Mouse (Mus musculus) brain, embryonic 14.5 days (tissue): ENCODE measurements around the gene Upf3a. TPM values are rescaled to one million over a fixed set of nuclear protein-coding genes. Genes with fewer than 3 reads are reported as not detected.
"Not testable (repeated sequence)": the region's sequence is repeated elsewhere in the genome, so short reads cannot be mapped to it uniquely, and the experiment has no call there.

ENCODE experiments used
- DNase-seq: peaks from one replicate; pipeline ENCODE4 v3.0.0-alpha.2; 2011; ENCODE audit warnings: low read depth
- CTCF ChIP-seq: fragments of 200-500 bp; IDR thresholded peaks from 2 replicates; pipeline ENCODE4 v1.5.1; 2012; ENCODE audit warnings: inconsistent platforms, mild to moderate bottlenecking, moderate library complexity, borderline replicate concordance; ENCODE audit not compliant: insufficient read depth, insufficient read length; ENCODE audit errors: extremely low read depth
- POLR2A ChIP-seq: fragments of 200-500 bp; IDR thresholded peaks from 2 replicates; pipeline ENCODE4 v1.6.1; 2012; ENCODE audit warnings: mild to moderate bottlenecking, inconsistent platforms, borderline replicate concordance; ENCODE audit not compliant: poor library complexity, insufficient read depth, insufficient read length, severe bottlenecking; ENCODE audit errors: extremely low read depth
- polyA plus RNA-seq: library from polyadenylated mRNA; depleted of rRNA; stranded (reverse); fragments of >200 nt; gene quantifications from 2 replicates; pipeline ENCODE4 v1.2.3, GENCODE M21; 2012; rRNA removed

Upf3a gene
- polyA plus RNA-seq, 1 experiment: 26.6 TPM

DNA sequence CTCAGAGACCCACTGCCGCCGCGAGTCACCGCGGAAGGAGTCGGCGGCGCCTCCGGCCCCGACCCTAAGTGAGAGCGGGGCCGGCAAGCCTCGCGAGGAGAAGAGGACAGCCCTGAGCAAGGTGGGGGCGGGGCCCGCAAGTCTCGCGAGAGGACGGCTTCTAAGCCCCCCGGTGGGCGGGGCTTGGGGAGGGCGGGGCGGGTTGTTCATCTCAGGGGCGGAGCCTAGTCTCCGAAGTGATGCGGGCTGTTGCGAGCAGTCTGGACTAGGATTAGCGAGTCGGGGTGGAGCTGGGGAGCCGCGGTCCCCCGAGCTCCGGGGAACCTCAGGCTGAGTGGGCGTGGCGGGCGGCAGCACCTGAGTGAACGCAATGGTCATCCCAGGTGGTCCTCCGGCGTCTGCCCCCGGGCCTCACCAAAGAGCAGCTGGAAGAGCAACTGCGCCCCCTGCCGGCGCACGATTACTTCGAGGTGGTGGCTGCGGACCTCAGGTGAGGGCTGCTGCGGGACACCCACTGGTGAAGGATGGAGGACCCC is 417 bp downstream of the Upf3a start:
- DNase-seq: peak; percentile 99
- TF ChIP-seq POLR2A (peak; percentile 68; the same call in 1 of the 2 replicates), CTCF (peak; percentile 92)

DNA sequence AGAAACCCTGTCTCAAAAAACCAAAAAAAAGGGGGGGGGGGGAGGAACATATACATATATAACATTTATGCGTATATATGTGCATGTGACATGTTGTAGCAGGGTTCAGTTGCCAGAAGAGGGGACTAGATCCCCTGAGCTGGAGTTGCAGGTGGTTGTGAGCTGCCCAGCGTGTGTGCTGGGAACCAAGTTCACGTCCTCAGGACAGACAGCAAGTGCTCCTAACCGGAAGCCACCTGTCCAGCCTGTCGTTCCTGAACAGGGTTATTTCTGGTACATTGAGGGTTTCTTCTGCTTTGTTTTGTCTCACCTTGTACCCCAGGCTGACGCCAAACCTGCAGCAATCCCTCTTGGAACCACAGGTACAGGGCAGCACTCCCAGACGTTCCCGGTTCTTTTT is 4.2 kb downstream of the Upf3a start:
- DNase-seq: no peak
- TF ChIP-seq CTCF (no peak), POLR2A (no peak)

DNA sequence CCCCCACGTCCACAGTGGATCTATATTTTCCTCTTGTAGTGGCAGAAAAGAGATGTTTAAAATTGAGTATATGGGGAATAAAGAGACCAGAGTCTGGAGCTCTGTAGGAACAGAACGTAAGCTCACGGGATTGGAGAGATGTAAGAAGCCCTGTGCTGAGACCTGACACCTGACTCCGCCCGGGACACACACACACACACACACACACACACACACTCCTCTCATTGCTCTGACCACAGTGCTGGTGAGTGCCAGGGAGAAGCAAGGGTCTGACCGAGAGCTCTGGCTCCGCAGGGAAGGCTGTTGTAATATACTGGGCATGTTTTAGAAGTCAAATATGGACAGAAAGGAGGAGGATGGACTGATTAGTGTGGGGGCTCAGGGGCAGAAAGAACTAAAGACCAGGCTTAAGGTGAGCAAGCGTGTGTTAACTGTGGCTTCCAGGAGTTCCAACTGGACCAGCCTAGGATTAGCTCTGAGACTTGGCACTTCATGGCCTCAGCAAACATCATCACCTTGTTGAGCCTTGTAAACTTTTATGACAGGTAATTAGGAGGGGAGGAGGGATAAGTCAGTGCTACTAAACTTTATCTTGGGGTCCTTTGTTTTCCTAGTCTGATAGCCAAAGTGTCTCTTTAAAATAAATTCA is 7.8 kb downstream of the Upf3a start:
- no peak for DNase-seq

DNA sequence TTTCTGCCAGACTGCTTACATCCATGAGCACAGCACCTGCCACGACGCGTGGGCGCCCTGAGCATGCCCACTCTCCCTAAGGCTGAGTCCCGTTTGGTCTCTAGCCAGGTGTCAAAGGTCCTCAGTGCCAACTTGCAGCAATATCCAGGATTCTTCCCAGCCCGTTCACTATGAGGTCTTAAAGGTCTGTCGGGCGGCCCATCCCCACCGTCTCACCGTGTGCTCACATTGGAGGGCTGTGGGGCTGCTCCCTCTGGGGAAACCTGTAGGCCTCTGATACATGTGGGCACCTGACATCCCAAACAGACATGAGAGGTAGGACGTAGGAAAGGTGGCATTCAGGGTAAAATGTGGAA is 8.3 kb downstream of the Upf3a start:
- no peak for TF ChIP-seq CTCF
- TF ChIP-seq POLR2A: no peak
- DNase-seq: no peak

More for the DNA sequence above, 7.8 kb downstream of the Upf3a start:
- TF ChIP-seq CTCF: no peak
- no peak for TF ChIP-seq POLR2A

DNA sequence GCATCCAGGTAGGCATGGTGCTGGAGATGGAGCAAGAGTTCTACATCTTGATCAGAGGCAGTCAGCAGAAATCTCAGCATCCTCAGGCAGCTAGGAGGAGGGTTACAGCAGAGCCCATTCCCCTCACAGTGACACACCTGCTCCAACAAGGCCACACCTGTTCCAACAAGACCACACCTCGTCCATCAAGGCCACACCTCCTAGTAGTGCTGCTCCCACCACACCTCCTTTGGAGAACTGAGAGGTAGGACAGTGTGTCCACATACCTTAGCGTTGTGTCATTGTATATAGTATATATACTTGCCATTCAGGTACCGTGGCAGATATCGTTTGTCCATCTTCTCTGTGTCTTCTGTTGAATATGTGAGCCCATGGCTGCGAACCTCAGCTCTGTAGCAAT is 12.3 kb downstream of the Upf3a start:
- TF ChIP-seq POLR2A (no peak), CTCF (no peak)
- DNase-seq: no peak

DNA sequence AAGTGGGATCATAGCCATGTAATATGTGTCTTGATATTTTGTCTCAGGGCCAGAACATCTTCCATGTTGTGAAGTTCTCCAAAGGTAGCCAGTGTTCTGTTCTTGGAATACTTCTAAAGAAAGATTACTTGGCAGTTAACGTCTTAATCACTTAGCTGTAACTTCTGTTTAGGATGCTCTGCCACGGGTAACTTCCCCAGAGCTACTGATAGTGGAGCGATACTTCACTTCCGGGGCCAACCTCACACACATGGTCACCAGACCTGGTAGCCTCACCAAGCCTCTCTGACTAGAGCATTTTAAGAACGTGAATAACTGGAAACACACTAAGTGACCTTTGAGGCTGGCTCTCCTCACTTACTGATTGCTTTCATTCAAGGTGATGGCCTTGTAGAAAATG is 14.2 kb downstream of the Upf3a start:
- no peak for TF ChIP-seq POLR2A
- TF ChIP-seq CTCF: no peak
- no peak for DNase-seq

DNA sequence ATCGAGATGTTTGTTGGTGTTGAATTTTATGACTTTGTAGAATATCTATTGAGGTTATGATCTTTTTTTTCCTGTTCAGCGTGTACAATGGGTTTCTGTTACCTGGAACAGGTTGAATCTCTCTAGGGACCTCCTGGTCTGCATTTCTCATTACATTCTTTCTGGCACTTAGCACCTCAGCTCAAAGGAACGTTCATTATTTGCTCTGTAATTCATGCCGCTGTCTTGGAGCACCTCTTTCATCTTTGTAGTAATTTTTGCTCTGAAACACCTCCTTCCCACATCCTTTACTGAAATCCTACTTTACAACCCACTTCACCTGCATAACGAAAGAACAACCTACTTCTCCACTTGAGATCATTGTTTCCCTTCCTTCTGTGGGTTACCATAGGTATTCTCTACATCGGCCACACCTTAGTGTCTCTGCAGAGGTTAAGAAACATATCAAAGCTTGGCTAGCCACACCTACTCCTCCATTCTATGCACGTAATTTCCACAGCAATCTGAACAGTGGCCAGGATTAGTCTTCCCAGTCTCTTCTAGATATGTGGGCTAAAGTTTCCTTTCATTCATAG is 43.3 kb downstream of the Upf3a start:
- no peak for DNase-seq
- TF ChIP-seq CTCF (no peak), POLR2A (no peak)

DNA sequence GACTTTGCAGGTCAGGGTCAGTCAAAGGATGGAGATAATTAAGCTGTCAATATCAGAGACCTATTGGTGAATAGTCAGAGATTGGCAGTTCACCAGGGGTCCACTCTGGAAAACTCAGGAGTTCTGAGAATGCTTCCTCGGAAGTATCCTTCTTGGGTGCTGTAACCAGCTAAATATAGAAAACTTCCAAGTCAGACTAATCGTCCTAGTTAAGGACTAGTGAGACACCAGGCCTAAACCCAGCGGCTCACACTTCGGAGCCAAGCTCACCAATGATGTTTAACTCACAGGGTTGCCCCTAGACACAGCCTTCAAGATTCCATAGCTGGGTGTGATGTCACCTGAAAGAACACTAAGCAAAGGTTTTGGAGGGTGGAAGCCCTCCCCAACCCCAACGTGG is 52.9 kb downstream of the Upf3a start, which contains the start of gene AF366264:
Gene AF366264, minus strand, starts transcription at position 101 of the 400 bp plus-strand sequence.
- DNase-seq: not testable (repeated sequence)

DNA sequence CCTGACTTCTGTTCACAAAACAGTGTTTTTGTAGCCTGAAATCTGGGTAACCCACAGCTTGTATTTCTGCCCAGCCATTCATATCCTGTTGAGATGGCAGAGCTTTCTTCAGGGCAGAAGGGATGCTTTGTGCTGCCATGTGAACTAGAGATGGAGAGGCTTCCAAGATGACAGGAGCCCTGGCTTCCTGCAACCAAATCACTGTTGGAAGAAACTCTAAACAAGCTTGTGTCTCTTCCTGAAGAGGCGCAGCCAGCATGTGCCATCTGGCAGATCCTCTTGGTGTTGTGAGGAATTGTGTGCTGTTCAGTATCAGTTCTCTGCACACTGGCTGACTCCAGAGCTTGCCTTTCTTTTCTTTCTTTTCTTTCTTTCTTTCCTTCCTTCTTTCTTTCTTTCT is 57.9 kb downstream of the Upf3a start:
- DNase-seq: peak; percentile 8

Other genes starting within 250 kb of the Upf3a start
- not detected in 2 replicates for gene 1700029H14Rik, start 223.2 kb upstream of the Upf3a start, polyA plus RNA-seq
- 25.2 and 33.3 TPM in 2 replicates for gene Rasa3, start 108.0 kb upstream of the Upf3a start, polyA plus RNA-seq
- gene Cfap97d2, start 79.7 kb upstream of the Upf3a start, polyA plus RNA-seq: 1.8 and 2.0 TPM in 2 replicates
- gene Cdc16, start 27.9 kb upstream of the Upf3a start, polyA plus RNA-seq: 123 and 136 TPM in 2 replicates
- gene AF366264, start 52.8 kb downstream of the Upf3a start, polyA plus RNA-seq: not detected in 2 replicates
- 37.6 and 43.1 TPM in 2 replicates for gene Champ1, start 84.0 kb downstream of the Upf3a start, polyA plus RNA-seq
- 67.6 and 71.3 TPM in 2 replicates for gene Coprs, start 104.7 kb downstream of the Upf3a start, polyA plus RNA-seq